Mouse (Mus musculus): ENCODE data around the gene Traf7.

The Traf7 gene

DNA sequence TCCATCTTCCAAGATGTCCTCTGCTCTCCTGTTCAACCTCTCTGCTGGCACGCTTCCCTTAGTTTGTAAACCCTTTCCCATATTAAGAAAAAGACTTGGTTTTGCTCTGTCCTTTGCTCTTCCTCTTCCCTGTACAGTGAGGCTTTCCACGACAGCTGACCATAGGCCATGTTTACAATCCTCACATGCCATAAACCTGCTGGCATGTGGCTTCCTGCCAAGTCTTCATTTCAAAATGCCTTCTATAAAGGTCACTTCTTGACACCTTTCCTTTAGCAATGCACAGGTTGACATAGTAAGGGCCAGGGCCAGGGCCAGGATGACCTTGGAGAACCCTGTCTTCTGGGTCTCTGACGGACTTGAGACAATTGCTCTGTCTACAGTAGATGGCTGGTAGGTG lies 18.5 kb upstream of the Traf7 start:
- no peak for DNase-seq (ENCODE audit: low read depth in 2 of 2, low spot score in 2 of 2)

DNA sequence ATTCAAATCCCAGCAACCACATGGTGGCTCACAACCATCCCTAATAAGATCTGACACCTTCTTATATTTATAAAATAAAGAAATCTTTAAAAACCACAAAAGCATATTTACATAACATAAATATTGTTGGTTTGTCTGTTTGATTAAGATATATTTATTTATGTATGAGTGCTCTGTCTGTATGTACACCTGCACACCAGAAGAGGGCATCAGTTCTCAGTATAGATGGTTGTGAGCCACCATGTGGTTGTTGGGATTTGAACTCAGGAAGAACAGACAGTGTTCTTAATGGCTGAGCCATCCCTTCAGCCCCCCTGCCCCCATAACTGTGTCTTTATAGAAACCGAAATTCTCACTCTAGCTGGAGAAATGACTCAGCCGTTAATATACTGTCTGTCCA lies 17.5 kb upstream of the Traf7 start:
- DNase-seq (ENCODE audit: low read depth in 2 of 2, low spot score in 2 of 2), result no peak

DNA sequence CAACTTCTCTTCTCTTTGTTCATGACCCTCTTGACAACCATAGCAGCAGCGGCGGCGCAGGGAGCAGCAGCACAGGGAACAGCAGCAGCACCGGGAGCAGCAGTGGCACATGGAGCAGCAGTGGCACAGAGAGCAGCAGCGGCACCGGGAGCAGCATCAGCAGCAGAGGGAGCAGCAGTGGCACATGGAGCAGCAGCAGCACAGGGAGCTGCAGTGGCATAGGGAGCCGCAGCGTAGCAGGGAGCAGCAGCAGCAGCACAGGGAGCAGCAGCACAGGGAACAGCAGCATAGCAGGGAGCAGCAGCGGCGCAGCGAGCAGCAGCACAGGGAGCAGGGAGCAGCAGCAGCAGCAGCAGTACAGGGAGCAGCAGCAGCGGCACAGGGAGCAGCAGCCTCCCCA lies 16.9 kb upstream of the Traf7 start:
- DNase-seq (ENCODE audit: low read depth in 2 of 2, low spot score in 2 of 2), result no peak

DNA sequence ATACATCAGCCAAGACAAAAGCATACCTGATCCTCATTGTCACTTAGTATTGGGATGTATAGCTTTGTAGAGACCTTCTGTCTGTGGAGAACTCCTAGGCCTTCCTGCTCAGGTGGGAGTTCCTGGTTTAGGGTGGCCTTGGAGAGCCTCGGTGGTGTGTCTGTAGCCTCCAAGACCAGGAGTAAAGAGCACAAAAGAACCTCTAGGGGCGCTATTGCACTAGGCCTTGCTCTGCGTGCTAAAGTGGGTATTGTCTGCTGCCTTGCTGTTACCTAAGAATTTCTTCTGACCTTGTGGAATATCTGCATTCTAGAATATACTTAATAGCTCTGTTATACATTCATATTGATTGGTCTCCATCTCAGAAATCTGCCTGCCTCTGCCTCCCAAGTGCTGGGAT lies 12.6 kb upstream of the Traf7 start:
- peak; percentile 52 to 63 for DNase-seq (ENCODE audit: low read depth in 2 of 2, low spot score in 2 of 2)

DNA sequence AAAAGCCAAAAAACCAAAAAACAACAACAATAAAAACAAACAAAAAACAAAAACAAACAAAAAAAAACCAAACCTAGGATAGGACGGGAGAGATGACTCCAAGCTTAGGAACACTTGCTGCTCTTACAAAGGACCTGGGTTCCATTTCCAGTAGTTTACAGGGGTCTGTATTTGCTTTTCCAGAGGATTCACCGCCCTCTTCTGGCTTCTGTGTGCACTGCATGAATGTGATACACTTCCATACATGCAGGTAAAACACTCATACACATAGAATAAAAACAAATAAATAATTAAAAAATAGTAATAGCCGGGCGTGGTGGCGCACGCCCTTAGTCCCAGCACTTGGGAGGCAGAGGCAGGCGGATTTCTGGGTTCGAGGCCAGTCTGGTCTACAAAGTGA lies 11.2 kb upstream of the Traf7 start:
- peak in 1 of 2 experiments; percentile 42 for DNase-seq (ENCODE audit: low read depth in 2 of 2, low spot score in 2 of 2)

DNA sequence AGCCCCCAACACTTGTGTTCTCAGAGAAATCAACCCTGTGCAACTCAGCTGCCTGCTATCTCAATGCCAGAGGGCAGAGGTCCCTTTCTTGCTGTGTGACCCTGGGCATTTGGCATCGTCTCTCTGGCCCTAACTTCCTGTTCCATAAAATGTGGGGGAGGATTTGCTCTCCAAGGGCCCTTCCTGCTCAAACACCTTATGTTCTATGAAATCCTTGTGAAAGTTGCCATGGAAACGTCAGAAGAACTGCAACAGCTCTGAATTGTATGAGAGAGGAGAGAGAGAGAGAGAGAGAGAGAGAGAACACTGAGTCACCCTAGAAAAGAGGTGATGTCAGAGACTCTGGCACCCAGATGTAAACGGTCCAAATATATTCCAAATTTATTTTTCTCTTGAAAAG lies 9.8 kb upstream of the Traf7 start:
- no peak for DNase-seq (ENCODE audit: low read depth in 2 of 2, low spot score in 2 of 2)

DNA sequence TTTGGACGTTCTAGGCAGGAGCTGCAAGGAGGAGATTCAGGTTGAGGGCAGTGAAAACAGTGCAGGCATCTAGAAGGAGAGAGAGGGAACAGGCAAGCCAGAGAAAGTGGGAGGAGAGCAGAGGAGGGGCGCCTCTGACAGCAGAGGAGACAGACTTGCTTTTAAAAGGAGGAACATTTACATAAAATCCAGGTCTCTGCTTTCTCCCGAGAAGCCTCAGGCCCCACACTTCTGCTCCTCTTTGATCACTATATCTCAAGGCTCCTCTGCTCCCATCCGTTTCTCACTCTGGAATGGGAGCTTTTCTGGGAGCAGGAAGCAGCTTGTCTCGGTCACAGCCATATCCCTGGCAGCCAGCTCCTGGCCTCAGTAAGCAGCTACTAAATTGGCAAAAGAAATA lies 7.6 kb upstream of the Traf7 start:
- no peak for DNase-seq (ENCODE audit: low read depth in 2 of 2, low spot score in 2 of 2)

DNA sequence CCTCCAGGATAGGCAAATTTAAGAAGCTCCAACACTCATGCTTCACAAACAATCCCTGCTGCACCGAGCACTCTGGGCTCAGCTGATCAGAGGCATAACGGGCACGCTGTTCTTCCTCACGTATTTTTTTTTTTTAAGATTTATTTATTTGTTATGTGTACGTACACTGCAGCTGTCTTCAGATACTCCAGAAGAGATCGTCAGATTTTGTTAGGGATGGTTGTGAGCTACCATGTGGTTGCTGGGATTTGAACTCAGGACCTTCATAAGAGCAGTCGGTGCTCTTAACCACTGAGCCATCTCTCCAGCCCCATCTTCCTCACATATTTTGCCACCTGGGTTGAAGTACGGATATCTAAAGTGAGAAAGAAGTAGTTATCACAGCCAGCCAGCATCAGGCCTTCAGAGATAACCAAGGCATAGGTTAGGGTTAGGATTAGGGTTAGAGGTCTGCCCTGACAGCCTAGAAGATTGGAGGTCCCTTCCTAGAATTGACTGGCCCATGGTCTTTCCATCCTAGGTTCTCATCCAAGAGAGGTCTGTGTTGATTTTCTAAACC lies 6.5 kb upstream of the Traf7 start, which contains the start of gene Rab26:
Gene Rab26 (minus strand): TSS at position 51 of the 559 bp plus-strand sequence.
- DNase-seq (ENCODE audit: low read depth in 2 of 2, low spot score in 2 of 2), result no peak

DNA sequence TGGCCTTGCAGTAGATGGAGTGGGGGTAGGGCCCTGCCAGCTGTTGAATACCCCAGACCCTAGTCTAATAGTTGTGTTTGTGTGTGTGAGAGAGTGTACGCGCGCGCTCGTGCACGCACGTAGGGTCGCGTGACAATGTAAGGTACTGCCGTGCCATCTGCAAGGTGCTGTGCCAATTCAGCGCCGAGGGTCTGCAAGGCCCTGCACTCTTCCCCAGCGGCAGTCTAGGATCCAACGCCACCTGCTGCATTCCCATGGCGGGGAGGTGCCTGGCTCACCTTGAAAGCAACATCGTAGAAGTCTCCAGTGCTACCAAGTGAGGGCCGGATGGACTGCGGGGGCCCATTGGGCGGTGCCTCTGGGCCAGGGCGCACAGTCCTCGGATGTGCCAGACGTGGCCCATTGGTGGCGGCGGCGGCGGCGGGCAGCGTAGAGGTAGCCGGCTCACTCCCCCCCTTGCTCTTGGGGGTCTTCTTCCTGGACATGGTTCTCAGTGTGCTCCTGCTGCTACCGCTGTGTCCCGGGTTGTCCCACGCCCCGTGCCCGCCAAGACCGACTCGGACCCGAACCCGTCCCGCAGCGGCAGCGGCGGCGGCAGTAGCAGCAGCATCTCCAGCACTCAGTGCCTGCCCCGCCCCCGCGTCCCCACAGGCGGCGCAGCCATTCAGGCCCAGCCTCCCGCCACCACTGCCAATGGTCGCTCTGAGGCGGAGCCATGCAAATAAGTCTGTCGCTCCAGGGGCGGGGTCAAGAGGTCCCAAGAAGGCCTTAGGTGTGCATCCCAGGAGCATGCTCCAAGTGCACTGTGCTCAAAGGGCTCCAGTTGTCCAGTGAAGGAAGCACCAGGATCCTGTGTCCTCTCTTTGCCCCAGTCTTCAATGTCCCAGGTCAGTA lies 5.6 kb upstream of the Traf7 start:
- DNase-seq (ENCODE audit: low read depth in 2 of 2, low spot score in 2 of 2), result peak; percentile 41 to 53

DNA sequence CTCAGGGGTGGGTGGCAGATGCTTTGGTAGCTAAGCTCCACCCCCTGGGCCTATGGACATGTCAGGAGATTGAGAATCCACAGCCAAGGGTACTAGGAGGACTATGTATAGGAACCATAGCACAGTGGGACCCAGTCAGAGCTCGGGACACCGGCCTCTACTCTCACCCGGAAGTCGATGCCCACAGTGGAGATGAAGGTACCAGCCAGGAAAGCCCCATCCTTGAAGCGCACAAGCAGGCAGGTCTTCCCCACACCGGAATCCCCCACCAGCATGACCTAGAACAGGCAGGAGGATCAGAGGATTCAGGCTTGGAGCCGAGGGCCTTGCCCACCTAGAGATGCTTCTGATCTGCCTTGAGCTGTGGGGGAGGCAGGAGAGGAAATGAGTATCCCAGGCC lies 4.3 kb upstream of the Traf7 start:
- DNase-seq (ENCODE audit: low read depth in 2 of 2, low spot score in 2 of 2), result no peak

DNA sequence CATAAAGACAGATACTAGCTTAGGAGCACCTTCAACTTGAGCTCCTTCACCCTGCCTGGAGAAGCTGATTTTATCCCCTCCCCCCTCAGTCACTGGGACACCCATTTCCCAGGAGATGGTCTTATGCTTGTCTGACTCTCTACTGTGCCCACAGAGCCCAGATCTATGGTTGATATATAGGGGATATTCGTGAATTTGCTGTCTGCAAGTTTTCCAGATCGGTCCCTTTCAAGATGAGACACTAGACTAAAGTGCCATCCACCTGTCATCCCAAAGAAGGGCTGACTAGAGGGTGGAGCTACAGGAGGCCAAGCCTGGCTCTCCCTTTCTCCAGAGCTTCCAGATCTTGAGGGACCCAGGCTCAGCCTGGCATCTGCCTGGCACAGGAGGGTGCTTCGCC lies 3.3 kb upstream of the Traf7 start:
- no peak for DNase-seq (ENCODE audit: low read depth in 2 of 2, low spot score in 2 of 2)

DNA sequence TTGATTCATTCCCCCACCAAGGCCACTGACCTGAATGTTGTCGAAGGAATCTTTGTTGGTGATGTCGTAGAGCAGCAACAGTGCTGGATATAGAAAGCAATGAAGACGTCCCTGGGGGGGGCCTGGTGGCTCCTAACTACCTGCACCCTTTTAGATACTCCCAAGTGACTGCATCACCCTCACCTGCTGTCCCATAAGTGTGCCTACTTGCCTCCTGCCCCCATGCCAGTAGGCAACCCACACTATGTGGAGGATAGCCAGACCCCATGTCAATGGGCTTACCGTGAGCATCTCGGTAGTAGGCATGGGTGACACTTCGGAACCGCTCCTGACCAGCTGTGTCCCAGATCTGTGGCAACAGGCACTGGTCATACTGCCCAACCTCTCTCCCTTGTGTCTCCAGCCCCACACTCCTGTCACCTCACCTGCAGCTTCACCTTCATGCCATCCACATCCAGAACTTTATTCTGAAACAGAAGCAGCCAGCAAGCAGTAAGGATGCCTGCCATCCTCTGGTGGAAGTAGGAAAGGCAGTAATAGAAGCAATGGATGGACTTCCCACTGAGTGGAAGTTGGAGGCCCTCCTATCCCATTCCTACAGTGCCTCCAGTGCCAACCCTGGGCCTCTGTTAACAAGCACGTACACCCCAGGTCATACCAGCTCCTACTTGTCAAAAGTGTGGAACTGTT lies 2.8 kb upstream of the Traf7 start:
- no peak for DNase-seq (ENCODE audit: low read depth in 2 of 2, low spot score in 2 of 2)

DNA sequence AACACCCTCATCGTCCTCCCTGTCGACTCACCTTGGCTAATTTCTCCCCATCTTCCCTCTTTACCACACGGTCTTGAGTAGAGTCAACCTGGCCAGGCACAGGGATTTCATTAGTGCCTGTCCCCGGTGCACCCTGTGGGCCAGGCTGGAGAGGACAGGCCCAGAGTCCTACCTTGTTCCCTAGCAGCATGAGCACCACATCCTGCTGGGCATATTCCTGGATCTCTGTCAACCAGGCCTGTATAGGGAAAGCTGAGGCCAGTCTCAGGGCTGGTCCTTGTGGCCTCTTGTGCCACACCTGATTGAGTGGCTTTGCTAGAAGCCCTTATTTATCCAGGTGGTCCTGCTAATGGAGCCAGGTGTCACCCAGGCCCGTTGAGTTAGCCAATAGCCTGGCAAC lies 2.1 kb upstream of the Traf7 start:
- DNase-seq (ENCODE audit: low read depth in 2 of 2, low spot score in 2 of 2), result no peak

DNA sequence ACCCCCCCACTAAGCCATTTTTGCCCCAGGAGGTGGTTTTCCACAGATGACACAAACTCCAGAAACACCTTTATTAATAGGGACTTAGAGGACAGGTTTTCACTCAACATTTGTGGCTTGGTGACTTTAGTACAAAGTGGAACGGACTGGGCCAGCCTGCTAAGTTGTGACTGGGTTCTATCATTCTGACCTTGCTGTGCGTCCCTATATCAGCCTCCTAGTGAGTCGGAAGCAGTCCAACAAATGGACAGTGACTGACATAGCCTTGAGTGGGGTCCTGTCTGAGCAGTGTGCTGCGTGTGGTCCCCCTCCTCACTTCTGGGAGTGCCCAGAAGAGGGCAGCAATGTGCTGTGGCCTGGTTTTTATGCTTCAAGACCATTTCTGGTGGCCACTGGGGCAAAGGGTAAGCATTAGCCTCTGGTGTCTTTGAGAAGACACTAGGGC lies 1.3 kb upstream of the Traf7 start:
- peak in 1 of 2 experiments; percentile 31 for DNase-seq (ENCODE audit: low read depth in 2 of 2, low spot score in 2 of 2)

DNA sequence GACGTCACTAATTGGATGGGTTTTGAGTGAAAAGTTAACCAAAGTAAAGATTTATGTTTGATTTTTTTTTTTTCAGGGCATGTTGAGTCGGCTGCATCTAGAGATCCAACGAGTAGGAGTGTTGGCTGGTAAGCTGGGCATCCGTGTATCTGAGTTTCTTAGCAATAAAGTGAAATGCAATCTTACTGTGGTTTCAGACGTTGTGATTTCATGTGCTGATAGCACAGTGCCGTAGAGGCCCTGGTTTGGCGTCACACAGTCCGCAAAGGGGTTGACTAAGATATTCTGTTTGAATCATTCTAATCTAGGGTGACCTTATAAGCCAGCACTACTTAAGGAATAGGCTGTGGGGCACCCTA lies 801 bp upstream of the Traf7 start:
- DNase-seq (ENCODE audit: low read depth in 2 of 2, low spot score in 2 of 2), result no peak

DNA sequence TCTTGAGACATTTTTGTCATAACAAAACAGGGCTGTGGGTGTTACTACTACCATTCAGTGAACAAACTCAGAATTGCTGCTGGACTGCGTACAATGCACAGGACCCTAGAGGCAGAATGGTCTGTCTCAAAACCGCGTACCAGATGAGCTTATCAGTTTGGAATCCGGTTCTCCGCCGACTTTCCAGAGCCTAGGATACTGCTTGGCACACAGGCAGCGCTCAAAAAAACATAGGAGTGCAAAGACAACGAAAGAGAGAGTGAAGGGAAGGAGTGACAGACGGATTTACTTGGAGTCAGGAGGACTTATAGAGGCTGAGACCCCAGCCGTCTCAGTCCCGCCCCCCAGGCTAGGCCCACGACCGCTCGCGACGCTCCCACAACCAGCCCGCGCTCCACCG lies 423 bp downstream of the Traf7 start:
- no peak for DNase-seq (ENCODE audit: low read depth in 2 of 2, low spot score in 2 of 2)

DNA sequence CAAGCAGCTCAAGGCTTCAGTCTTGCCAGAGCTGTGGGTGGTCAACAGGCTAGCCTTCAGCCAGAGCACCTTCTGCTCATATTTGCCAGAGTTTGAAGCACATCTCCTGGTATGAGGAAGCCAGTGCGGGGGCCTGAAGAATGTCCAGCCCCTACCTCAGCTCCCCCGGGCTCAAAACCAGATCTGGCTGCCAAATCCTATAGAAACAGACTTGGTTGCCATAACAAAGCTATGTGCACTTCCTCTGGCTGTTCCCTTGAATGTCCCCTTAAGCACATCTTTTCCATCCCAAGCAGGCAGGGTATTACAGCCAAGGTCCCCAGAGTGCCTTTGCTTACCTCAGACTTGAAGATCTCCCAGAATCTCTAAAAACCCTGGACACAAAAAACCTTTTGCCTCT lies 3.0 kb downstream of the Traf7 start:
- DNase-seq (ENCODE audit: low read depth in 2 of 2, low spot score in 2 of 2), result no peak

DNA sequence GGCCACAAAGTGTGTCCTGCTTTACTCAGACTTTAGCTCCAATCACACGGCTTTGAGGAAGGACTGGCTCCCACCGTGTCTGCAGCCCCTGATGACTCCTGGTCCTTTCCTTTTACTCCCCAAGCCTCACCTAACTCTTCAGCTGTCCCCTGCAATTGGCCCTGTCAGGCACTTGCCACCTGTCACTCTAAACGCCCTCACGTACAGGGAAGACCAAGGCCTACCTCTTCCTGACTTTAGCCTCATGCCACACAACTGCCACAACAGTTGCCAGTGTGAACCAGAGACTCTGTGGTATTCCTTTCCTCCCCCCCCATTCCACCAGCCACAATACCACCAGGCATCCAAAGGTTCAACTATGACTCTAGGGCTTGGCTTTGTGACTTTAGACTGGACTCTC lies 7.3 kb downstream of the Traf7 start:
- no peak for DNase-seq (ENCODE audit: low read depth in 2 of 2, low spot score in 2 of 2)

DNA sequence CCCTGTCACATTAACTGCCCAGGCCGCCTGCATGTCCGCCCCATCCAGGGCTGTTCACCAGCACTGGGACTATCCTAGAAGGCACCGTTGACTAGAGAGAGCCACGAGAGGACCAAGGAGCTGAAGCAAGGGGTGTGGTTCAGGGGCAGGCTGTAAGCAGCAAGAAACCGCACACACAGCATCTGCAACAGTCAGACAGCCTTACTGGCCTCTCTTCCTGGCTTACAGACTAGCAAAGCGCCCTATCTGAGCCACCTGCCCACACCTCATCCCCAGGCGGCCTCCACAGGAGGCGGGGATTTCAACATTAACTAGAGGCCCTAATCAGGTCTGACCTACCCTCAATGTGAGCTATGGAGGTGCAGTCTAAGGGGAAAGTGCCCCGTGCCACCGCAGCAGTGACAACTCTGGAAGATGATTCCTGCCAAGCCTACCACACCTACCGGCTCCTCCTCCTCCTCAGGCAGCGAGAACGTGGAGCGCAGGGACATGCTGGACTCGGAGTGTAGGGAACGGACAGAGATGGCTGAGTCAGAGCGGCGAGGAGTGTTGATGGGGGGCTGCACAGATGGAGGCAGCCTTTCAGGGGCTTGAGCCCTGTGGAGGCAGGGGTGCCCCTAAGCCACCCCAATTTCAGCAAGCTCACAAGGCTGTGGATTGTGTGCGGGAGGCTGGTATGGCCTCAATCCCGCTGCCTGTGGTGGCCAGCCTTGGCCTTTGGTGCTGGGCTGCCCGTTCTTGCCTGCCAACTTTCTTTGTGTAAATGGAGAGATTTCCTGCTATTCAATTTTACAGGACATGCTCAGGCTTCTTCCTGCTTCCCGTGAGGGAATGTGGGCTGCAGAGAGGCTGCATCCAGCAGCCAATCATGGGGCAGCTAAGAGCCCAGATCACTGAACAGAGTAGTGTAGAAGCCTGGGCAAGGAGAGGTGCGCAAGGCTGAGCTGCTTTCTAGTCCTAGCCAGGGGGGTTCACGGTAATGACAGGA lies 13.2 kb downstream of the Traf7 start:
- DNase-seq (ENCODE audit: low read depth in 2 of 2, low spot score in 2 of 2), result no peak

DNA sequence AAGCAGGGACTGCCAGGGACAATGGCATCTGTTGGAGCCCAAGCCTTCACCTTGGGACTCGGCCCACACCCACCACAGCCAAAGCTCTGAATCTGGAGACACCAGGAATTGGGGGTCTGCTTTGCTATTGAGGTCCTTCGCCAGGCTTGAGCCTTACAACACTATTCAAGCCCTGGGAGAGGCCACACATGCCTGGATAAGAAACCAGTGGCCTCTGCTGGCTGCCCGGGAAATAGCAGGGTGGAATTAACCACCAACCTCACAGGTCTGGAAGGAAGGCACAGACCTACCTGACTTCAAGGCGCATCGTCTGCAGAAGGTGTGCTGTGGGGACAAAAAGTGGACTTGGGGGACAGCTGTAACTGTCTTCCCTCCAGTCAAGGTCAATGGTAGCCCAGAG lies 14.1 kb downstream of the Traf7 start:
- DNase-seq (ENCODE audit: low read depth in 2 of 2, low spot score in 2 of 2), result no peak

DNA sequence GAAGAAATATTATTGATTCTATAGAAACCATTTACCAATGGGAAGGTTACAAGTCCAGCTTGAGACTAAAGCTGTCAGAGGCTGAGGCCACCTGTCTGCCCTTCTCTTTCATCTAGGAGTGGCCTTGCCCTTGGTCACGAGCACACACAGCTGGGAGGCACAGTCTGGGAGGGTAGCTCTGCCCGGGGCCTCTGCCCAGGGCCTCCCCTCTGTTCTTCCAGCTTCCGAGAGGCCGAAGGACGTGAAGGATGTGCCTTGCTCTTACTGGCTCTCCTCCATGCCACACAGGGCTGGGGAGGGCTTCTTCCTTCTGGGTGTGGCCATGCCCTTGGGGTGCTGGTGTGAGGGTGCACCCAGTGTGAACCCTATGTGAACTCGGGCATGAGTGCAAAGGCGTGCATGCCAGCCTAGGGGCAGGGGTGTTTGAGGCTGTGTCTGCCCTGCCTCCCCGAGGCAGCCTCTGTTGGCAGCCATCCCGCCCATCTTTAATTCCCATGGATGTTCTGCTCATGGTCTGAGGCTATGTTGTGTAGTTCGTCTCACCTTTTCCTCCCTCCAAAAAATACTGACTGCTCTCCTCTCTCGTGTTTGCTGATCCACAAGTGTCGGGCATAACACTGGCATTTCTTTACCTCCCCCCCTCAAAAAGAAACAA lies 19.8 kb downstream of the Traf7 start:
- no peak for DNase-seq (ENCODE audit: low read depth in 2 of 2, low spot score in 2 of 2)

Measured in CD8-positive naive resting alpha-beta T cell, adult 2 months (primary cell).